Mouse (Mus musculus): ENCODE data around the gene Haao. TPM values are rescaled to one million over a fixed set of nuclear protein-coding genes. Genes with fewer than 3 reads are reported as not detected.

Haao gene
- total RNA-seq, 1 experiment: 0.54 TPM

DNA sequence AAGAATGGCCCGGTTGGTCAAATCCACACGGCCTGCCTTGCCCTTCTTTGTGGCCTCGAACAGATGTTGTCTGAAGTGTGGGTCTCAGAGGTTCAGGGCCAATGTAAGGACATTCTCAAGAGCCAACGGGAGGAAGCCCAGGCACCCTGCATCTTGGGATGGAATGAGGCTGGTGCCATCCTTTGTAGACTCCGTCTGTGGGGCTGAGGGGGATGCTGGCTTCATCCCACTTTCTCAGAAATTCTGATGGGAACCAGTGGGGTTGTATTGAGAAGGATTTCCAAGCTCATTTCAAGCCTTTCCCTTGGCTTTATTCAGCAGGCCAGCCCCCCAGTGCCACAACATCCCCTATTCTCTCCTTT lies 41.5 kb upstream of the Haao start:
- no peaks in the 10 kb centered on the region for H3K9me3 ChIP-seq (ENCODE audit: control insufficient read depth, insufficient read depth, low read depth, low read length)
- no peak for TF ChIP-seq HCFC1 (IDR thresholded peaks at IDR 0.05; ENCODE audit: borderline replicate concordance, insufficient read depth, low read length)
- no peak for TF ChIP-seq MAFK (IDR thresholded peaks at IDR 0.05; ENCODE audit: insufficient read depth, low read depth, low read length)
- no peak overlapping the region for H3K27ac ChIP-seq (ENCODE audit: insufficient read depth, low read depth, low read length, poor library complexity, severe bottlenecking)
- no peak overlapping the region for H3K9ac ChIP-seq (ENCODE audit: insufficient read depth, low read depth, low read length, poor library complexity, severe bottlenecking)
- DNase-seq (ENCODE audit: low read depth, low spot score): no peak
- no peaks in the 10 kb centered on the region for H3K36me3 ChIP-seq (ENCODE audit: control insufficient read depth, insufficient read depth, low read length, poor library complexity, severe bottlenecking)
- H3K4me3 ChIP-seq (ENCODE audit: insufficient read depth in 1 of 2, low read depth in 1 of 2, low read length in 2 of 2, poor library complexity in 1 of 2, severe bottlenecking in 1 of 2): no peak overlapping the region
- no peaks in the 10 kb centered on the region for H3K4me1 ChIP-seq (ENCODE audit: control insufficient read depth in 2 of 2, insufficient read depth in 2 of 2, low read length in 2 of 2, poor library complexity in 1 of 2)
- in situ Hi-C loops (cut with MboI; ENCODE audit: low sequenced_read_pairs in 2 of 2, unreplicated experiment in 2 of 2): no loop called here

DNA sequence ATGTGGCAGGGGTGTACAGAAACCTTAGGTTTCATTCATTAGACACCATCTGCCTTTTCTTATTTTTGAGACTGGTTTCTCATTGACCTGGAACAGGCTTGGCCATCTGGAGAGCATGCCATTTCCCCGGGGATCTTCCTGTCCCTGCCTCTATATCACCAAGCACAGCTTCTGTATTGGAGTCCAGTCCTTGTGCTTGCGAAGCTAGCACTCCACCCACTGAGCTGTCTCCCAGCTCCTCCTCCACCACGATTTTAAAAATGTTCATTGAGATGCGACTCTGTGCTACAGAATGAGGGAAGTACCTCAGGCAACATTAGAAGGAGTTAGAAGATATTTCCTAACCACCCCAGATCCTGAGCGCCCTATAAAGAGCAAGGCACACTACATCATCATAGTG lies 39.5 kb upstream of the Haao start:
- Histone ChIP-seq H3K9ac (ENCODE audit: insufficient read depth, low read depth, low read length, poor library complexity, severe bottlenecking) (no peak overlapping the region), H3K36me3 (ENCODE audit: control insufficient read depth, insufficient read depth, low read length, poor library complexity, severe bottlenecking) (no peaks in the 10 kb centered on the region), H3K9me3 (ENCODE audit: control insufficient read depth, insufficient read depth, low read depth, low read length) (no peaks in the 10 kb centered on the region), H3K4me1 (ENCODE audit: control insufficient read depth in 2 of 2, insufficient read depth in 2 of 2, low read length in 2 of 2, poor library complexity in 1 of 2) (no peaks in the 10 kb centered on the region), H3K27ac (ENCODE audit: insufficient read depth, low read depth, low read length, poor library complexity, severe bottlenecking) (no peak overlapping the region), H3K4me3 (ENCODE audit: insufficient read depth in 1 of 2, low read depth in 1 of 2, low read length in 2 of 2, poor library complexity in 1 of 2, severe bottlenecking in 1 of 2) (no peak overlapping the region)
- no peak for TF ChIP-seq MAFK (IDR thresholded peaks at IDR 0.05; ENCODE audit: insufficient read depth, low read depth, low read length)
- TF ChIP-seq ZNF384 (IDR thresholded peaks at IDR 0.05; ENCODE audit: low read depth, low read length): no peak
- TF ChIP-seq CHD2 (IDR thresholded peaks at IDR 0.05; ENCODE audit: low read depth, low read length): no peak
- TF ChIP-seq HCFC1 (IDR thresholded peaks at IDR 0.05; ENCODE audit: borderline replicate concordance, insufficient read depth, low read length): no peak
- TF ChIP-seq ZC3H11A (IDR thresholded peaks at IDR 0.05; ENCODE audit: borderline replicate concordance, low read depth, low read length): no peak
- DNase-seq (ENCODE audit: low read depth, low spot score): no peak
- in situ Hi-C loops (cut with MboI; ENCODE audit: low sequenced_read_pairs in 2 of 2, unreplicated experiment in 2 of 2): no loop called here

DNA sequence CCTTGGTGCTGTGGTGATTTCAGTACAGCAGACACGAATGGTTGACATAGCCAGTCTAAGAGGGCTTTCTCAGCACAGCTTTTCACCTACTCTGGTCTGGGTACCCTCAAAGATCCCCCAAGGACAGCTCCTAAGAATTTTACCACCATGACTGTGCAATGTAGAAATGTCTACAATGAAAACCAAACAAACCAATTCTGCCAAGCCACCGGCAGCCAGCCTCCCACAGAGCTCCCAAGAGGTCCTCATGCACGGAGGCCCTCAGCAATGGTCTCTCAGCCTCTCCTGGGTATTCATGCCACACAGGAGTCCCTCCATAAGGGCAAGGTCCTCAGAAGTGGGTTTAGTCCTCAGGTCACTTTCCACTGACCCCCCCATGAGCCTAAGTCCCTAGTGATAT lies 38.6 kb upstream of the Haao start:
- H3K4me1 ChIP-seq (ENCODE audit: control insufficient read depth in 2 of 2, insufficient read depth in 2 of 2, low read length in 2 of 2, poor library complexity in 1 of 2): no peaks in the 10 kb centered on the region
- no peak overlapping the region for H3K4me3 ChIP-seq (ENCODE audit: insufficient read depth in 1 of 2, low read depth in 1 of 2, low read length in 2 of 2, poor library complexity in 1 of 2, severe bottlenecking in 1 of 2)
- no peak overlapping the region for H3K27ac ChIP-seq (ENCODE audit: insufficient read depth, low read depth, low read length, poor library complexity, severe bottlenecking)
- H3K9me3 ChIP-seq (ENCODE audit: control insufficient read depth, insufficient read depth, low read depth, low read length): no peaks in the 10 kb centered on the region
- DNase-seq (ENCODE audit: low read depth, low spot score): no peak
- TF ChIP-seq ZC3H11A (IDR thresholded peaks at IDR 0.05; ENCODE audit: borderline replicate concordance, low read depth, low read length) (no peak), CHD2 (IDR thresholded peaks at IDR 0.05; ENCODE audit: low read depth, low read length) (no peak), MAFK (IDR thresholded peaks at IDR 0.05; ENCODE audit: insufficient read depth, low read depth, low read length) (no peak), ZNF384 (IDR thresholded peaks at IDR 0.05; ENCODE audit: low read depth, low read length) (no peak), HCFC1 (IDR thresholded peaks at IDR 0.05; ENCODE audit: borderline replicate concordance, insufficient read depth, low read length) (no peak)
- in situ Hi-C loops (cut with MboI; ENCODE audit: low sequenced_read_pairs in 2 of 2, unreplicated experiment in 2 of 2): no loop called here
- no peaks in the 10 kb centered on the region for H3K36me3 ChIP-seq (ENCODE audit: control insufficient read depth, insufficient read depth, low read length, poor library complexity, severe bottlenecking)
- no peak overlapping the region for H3K9ac ChIP-seq (ENCODE audit: insufficient read depth, low read depth, low read length, poor library complexity, severe bottlenecking)

DNA sequence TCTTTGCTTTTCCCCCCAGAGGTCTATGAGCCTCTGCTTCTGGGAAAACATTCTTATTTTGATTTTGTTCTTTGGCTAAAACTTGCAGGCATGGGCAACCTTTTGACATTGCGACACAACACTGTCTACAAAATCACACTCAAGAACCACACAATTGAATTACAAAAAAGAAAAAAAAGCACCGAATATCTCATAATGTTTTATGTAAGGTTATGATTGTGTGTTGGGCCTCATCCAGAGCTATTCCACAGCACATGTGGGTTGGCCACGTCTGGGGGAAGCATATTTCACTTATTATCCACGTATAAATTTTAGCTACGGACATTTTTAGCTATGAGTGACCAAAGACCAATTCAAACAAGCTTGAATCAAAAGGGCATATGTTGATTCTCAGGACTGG lies 38.0 kb upstream of the Haao start:
- Histone ChIP-seq H3K4me3 (ENCODE audit: insufficient read depth in 1 of 2, low read depth in 1 of 2, low read length in 2 of 2, poor library complexity in 1 of 2, severe bottlenecking in 1 of 2) (no peak overlapping the region), H3K4me1 (ENCODE audit: control insufficient read depth in 2 of 2, insufficient read depth in 2 of 2, low read length in 2 of 2, poor library complexity in 1 of 2) (peaks cover 0 to 3% of the 10 kb centered on the region in 2 experiments; a peak in 1 of 4 replicates), H3K36me3 (ENCODE audit: control insufficient read depth, insufficient read depth, low read length, poor library complexity, severe bottlenecking) (no peaks in the 10 kb centered on the region), H3K9me3 (ENCODE audit: control insufficient read depth, insufficient read depth, low read depth, low read length) (no peaks in the 10 kb centered on the region), H3K27ac (ENCODE audit: insufficient read depth, low read depth, low read length, poor library complexity, severe bottlenecking) (no peak overlapping the region), H3K9ac (ENCODE audit: insufficient read depth, low read depth, low read length, poor library complexity, severe bottlenecking) (no peak overlapping the region)
- no peak for DNase-seq (ENCODE audit: low read depth, low spot score)
- TF ChIP-seq MAFK (IDR thresholded peaks at IDR 0.05; ENCODE audit: insufficient read depth, low read depth, low read length): no peak
- TF ChIP-seq HCFC1 (IDR thresholded peaks at IDR 0.05; ENCODE audit: borderline replicate concordance, insufficient read depth, low read length): no peak
- TF ChIP-seq ZNF384 (IDR thresholded peaks at IDR 0.05; ENCODE audit: low read depth, low read length): no peak
- TF ChIP-seq ZC3H11A (IDR thresholded peaks at IDR 0.05; ENCODE audit: borderline replicate concordance, low read depth, low read length): no peak
- TF ChIP-seq CHD2 (IDR thresholded peaks at IDR 0.05; ENCODE audit: low read depth, low read length): no peak
- in situ Hi-C loops (cut with MboI; ENCODE audit: low sequenced_read_pairs in 2 of 2, unreplicated experiment in 2 of 2): no loop called here

DNA sequence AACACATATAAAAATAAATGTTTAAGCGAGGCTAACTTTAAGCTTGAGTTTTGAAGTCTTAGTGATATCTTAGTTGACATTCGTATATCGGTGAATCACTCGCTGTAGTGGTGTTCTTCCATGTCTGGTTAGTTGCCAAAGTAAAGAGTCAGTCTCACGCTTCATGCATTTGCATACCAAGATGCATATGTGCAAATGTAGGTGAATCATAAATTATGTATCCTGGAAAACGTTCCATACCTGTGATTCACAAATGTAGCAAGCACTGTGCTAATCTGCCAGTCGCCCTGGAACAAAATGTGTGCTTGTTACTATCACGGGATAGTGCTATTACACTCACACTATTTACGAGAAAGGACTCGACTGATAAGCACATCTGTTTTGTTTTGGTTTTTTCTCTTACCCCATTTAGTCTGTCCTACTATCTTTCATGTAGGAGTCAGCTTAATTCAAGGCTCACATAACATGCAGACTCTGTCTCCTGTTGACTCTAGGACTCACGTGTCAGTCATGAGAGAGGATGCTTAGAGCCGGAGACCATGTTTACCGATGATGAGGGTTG lies 37.3 kb upstream of the Haao start:
- Histone ChIP-seq H3K4me1 (ENCODE audit: control insufficient read depth in 2 of 2, insufficient read depth in 2 of 2, low read length in 2 of 2, poor library complexity in 1 of 2) (peaks cover 0 to 3% of the 10 kb centered on the region in 2 experiments; a peak in 1 of 4 replicates), H3K9ac (ENCODE audit: insufficient read depth, low read depth, low read length, poor library complexity, severe bottlenecking) (no peak overlapping the region), H3K36me3 (ENCODE audit: control insufficient read depth, insufficient read depth, low read length, poor library complexity, severe bottlenecking) (no peaks in the 10 kb centered on the region), H3K9me3 (ENCODE audit: control insufficient read depth, insufficient read depth, low read depth, low read length) (no peaks in the 10 kb centered on the region), H3K4me3 (ENCODE audit: insufficient read depth in 1 of 2, low read depth in 1 of 2, low read length in 2 of 2, poor library complexity in 1 of 2, severe bottlenecking in 1 of 2) (no peak overlapping the region), H3K27ac (ENCODE audit: insufficient read depth, low read depth, low read length, poor library complexity, severe bottlenecking) (no peak overlapping the region)
- in situ Hi-C loops (cut with MboI; ENCODE audit: low sequenced_read_pairs in 2 of 2, unreplicated experiment in 2 of 2): no loop called here
- TF ChIP-seq ZC3H11A (IDR thresholded peaks at IDR 0.05; ENCODE audit: borderline replicate concordance, low read depth, low read length): no peak
- TF ChIP-seq HCFC1 (IDR thresholded peaks at IDR 0.05; ENCODE audit: borderline replicate concordance, insufficient read depth, low read length): no peak
- no peak for TF ChIP-seq CHD2 (IDR thresholded peaks at IDR 0.05; ENCODE audit: low read depth, low read length)
- TF ChIP-seq ZNF384 (IDR thresholded peaks at IDR 0.05; ENCODE audit: low read depth, low read length): no peak
- no peak for TF ChIP-seq MAFK (IDR thresholded peaks at IDR 0.05; ENCODE audit: insufficient read depth, low read depth, low read length)
- no peak for DNase-seq (ENCODE audit: low read depth, low spot score)
